8 mouse cellular contexts compared by ENCODE assay signal in genomic region chr1:87621146-87621857, GRCm38 (mm10). TPM values are rescaled to one million over a fixed set of nuclear protein-coding genes. Genes with fewer than 3 reads are reported as not detected.
DNase-seq lines count a peak whose midpoint lies in the region; ATAC-seq and TF ChIP-seq lines count a peak whose summit lies in the region.
"Had no signal": no experiment of that assay in that cellular context is flagged by ENCODE, and none has a peak within 500 bp of the region (broad histone marks: within the 10 kb centered on the region; RNA-seq: fewer than 3 reads in every experiment).

No protein-coding gene starts in this region.

- no peaks in the 10 kb centered on the region for H3K36me3 ChIP-seq in midbrain, embryonic 13.5 days
- H3K36me3 ChIP-seq in midbrain, embryonic 14.5 days (ENCODE audit: control insufficient read depth, insufficient read depth, low read length): no peaks in the 10 kb centered on the region
- no peaks in the 10 kb centered on the region for H3K36me3 ChIP-seq in small intestine, adult 2 months (ENCODE audit: control insufficient read depth, insufficient read depth, low read length)

- intact Hi-C loops in gastrocnemius, postnatal 36 days (cut with DNase I): no loop called here

- H3K27me3 ChIP-seq in midbrain, embryonic 13.5 days: no peaks in the 10 kb centered on the region
- H3K27me3 ChIP-seq in midbrain, embryonic 14.5 days (ENCODE audit: control insufficient read depth, insufficient read depth, low read length): no peaks in the 10 kb centered on the region
- H3K27me3 ChIP-seq in small intestine, adult 2 months (ENCODE audit: control insufficient read depth, insufficient read depth, low read length): no peaks in the 10 kb centered on the region

- H3K9me3 ChIP-seq in midbrain, embryonic 13.5 days: no peaks in the 10 kb centered on the region; the same call in 1 of the 2 replicates
- H3K9me3 ChIP-seq in midbrain, embryonic 14.5 days (ENCODE audit: control insufficient read depth, low read length): no peaks in the 10 kb centered on the region

- no peak for TF ChIP-seq POLR2A in small intestine, adult 2 months (IDR thresholded peaks at IDR 0.05; ENCODE audit: low read depth, low read length)

- 86% methylated on average over 9 of the region's 9 CpGs for WGBS in midbrain, embryonic 13.5 days
- 88% methylated on average over 9 of the region's 9 CpGs for WGBS in midbrain, embryonic 14.5 days
- WGBS in small intestine, adult 2 months: 74% methylated on average over 9 of the region's 9 CpGs

- H3K4me1 ChIP-seq in midbrain, embryonic 13.5 days (replicated peaks): no peaks in the 10 kb centered on the region
- H3K4me1 ChIP-seq in midbrain, embryonic 14.5 days (ENCODE audit: control insufficient read depth, insufficient read depth, low read length): no peaks in the 10 kb centered on the region
- peaks cover 16% of the 10 kb centered on the region; the same call in 1 of the 2 replicates for H3K4me1 ChIP-seq in small intestine, adult 2 months (ENCODE audit: control insufficient read depth, insufficient read depth, insufficient read length, low read length)

- TF ChIP-seq CTCF in small intestine, adult 2 months (IDR thresholded peaks at IDR 0.05; ENCODE audit: extremely low read depth, insufficient read length, insufficient replicate concordance, low read depth, low read length): no peak

- no peak overlapping the region for H3K27ac ChIP-seq in midbrain, embryonic 13.5 days
- no peak overlapping the region for H3K27ac ChIP-seq in midbrain, embryonic 14.5 days (replicated peaks; ENCODE audit: low read depth, low read length)
- peak overlapping the region; percentile 83 for H3K27ac ChIP-seq in small intestine, adult 2 months (ENCODE audit: insufficient read depth, low read depth, low read length)

- H3K4me2 ChIP-seq in midbrain, embryonic 13.5 days (replicated peaks): no peak overlapping the region
- no peak overlapping the region for H3K4me2 ChIP-seq in midbrain, embryonic 14.5 days (ENCODE audit: low read length)

- 0 out of 2 replicates have a peak, but pooled peaks have one; percentile 4 for ATAC-seq in midbrain, embryonic 13.5 days
- ATAC-seq in midbrain, embryonic 14.5 days (ENCODE audit: low FRiP score, low TSS enrichment): no peak
- ATAC-seq in common myeloid progenitor, adult 5-6 weeks (replicated peaks; ENCODE audit: low read depth, poor library complexity, severe bottlenecking): peak; percentile 13
- ATAC-seq in inflammation-experienced regulatory T-cells, adult 6 months: peak; percentile 44

- DNase-seq in midbrain, embryonic 14.5 days: no peak
- no peak for DNase-seq in gastrocnemius, postnatal 36 days
- DNase-seq in gastrocnemius, postnatal 10 days: no peak

- H3K9ac ChIP-seq in midbrain, embryonic 13.5 days (replicated peaks): no peak overlapping the region
- no peak overlapping the region for H3K9ac ChIP-seq in midbrain, embryonic 14.5 days (replicated peaks; ENCODE audit: low read length)

- no peak overlapping the region for H3K4me3 ChIP-seq in midbrain, embryonic 13.5 days (replicated peaks)
- no peak overlapping the region for H3K4me3 ChIP-seq in midbrain, embryonic 14.5 days (replicated peaks; ENCODE audit: low read depth, low read length)
- H3K4me3 ChIP-seq in small intestine, adult 2 months (ENCODE audit: low read depth, low read length): peak overlapping the region; percentile 65
- H3K4me3 ChIP-seq: myocyte had no signal

RNA-seq across cellular contexts. Expression of gene Inpp5d, which starts 1.2 kb away (rescaled TPM):
- 1.9 and 2.5 TPM in 2 replicates for polyA plus RNA-seq in midbrain, embryonic 13.5 days (2015; fragmentation: Nextera tagmentation; extraction: Ambion mirVana)
- 1.9 and 4.6 TPM in 2 replicates for polyA plus RNA-seq in midbrain, embryonic 14.5 days (2014; fragmentation: Nextera tagmentation; extraction: Ambion mirVana)
- total RNA-seq in common myeloid progenitor, adult 5-6 weeks (2017): 71.7 and 87.7 TPM in 2 replicates
- 100 to 1,000 TPM; 124 to 158 (median 135) TPM for polyA plus RNA-seq in inflammation-experienced regulatory T-cells, adult 6 months (2017; shearing (Covaris generic))
- polyA plus RNA-seq in small intestine, adult 2 months (2012; rRNA removed): 24.6 and 36.0 TPM in 2 replicates
- 1 to 10 TPM; 3.8 to 5.3 TPM for total RNA-seq in gastrocnemius, postnatal 36 days (2021)
- 10 to 100 TPM in 1 of 2 experiments, 1 to 10 TPM in 1; 7.1 to 14.8 TPM for total RNA-seq in gastrocnemius, postnatal 10 days (2021)

RNA-seq across cellular contexts. Expression of gene Ngef, which starts 47.6 kb away (rescaled TPM):
- polyA plus RNA-seq in midbrain, embryonic 13.5 days (2015; fragmentation: Nextera tagmentation; extraction: Ambion mirVana): 6.8 and 9.6 TPM in 2 replicates
- 13.0 and 16.6 TPM in 2 replicates for polyA plus RNA-seq in midbrain, embryonic 14.5 days (2014; fragmentation: Nextera tagmentation; extraction: Ambion mirVana)
- total RNA-seq in common myeloid progenitor, adult 5-6 weeks (2017): not detected in 2 replicates
- polyA plus RNA-seq in inflammation-experienced regulatory T-cells, adult 6 months (2017; shearing (Covaris generic)): not detected
- polyA plus RNA-seq in small intestine, adult 2 months (2012; rRNA removed): 8.1 and 24.1 TPM in 2 replicates
- total RNA-seq in gastrocnemius, postnatal 36 days (2021): under 1 TPM; 0.26 to 0.32 TPM
- total RNA-seq in gastrocnemius, postnatal 10 days (2021): 1 to 10 TPM in 1 of 2 experiments, under 1 TPM in 1; 0.82 to 1.3 TPM
